Mouse (Mus musculus): ENCODE results near the gene Lrrc28.

The Lrrc28 gene

GRCm38 (mm10) chr7:67598050-67598449 is 47.0 kb downstream of the Lrrc28 start:
- in situ Hi-C loops (cut with MboI, MseI), result no loop called here

DNA sequence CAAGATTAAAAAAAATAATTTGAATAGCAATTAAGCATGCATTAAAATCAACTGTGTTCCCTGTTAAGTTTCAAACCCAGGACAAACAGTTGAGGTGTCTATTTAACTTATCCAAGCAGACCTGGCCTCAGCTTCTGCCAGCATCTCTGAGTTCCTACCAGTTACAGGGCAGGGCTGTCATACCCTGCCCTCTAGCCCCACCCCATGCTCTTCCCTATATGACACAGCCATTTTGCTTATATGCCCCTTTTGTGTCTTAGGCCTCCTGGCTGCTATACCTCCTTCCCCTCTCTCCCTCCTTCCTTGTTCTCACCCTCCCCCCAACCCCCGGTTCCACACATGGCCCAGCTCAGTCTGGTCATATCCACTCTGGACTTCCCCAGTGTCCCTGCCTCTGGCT is 48.1 kb downstream of the Lrrc28 start:
- in situ Hi-C loops (cut with MboI, MseI), result no loop called here

DNA sequence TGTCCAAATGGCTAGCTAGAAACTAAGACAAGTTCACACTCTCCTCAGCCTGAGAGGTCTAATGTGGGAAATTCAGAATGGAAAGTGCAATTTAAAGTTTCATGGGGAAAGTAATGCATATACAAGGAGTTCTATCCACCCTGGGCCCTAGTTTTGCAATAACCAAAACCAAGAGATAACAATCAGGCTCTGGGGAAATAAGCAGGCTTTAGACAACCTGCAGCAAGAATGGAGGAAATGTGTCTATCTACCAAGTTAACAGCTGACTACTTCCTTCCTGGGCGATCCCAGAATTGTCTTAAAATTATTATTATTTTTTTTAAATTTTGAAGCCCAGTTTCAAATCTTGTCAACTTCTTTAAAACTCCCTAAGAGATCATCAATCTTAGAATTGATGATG is 48.7 kb downstream of the Lrrc28 start:
- in situ Hi-C loops (cut with MboI, MseI), result no loop called here

DNA sequence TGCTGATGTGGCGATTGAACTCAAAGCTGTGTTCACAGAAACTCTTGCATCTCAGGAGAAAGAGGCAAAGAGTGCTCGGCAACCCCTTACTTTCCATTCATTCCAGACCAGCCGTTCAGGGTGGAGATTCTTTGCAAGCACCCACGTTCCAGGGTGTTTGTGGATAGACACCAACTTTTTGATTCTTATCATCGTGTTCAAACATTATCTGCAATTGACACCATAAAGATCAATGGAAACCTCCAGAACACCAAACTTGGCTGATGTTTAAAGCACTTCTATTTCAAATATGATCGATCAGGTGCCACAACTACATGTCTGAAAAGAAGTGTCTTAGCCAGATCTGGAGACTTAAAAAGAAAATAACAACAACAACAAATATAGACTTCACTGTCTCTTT is 51.2 kb downstream of the Lrrc28 start:
- in situ Hi-C loops (cut with MboI, MseI), result loop anchor here (5.0 kb wide), 1 partner anchor 428 kb away; no protein-coding TSS in a partner anchor

GRCm38 (mm10) chr7:67592670-67593069 is 52.4 kb downstream of the Lrrc28 start:
- in situ Hi-C loops (cut with MboI, MseI), result loop anchor here (5.0 kb wide), 1 partner anchor 430 kb away; no protein-coding TSS in a partner anchor

DNA sequence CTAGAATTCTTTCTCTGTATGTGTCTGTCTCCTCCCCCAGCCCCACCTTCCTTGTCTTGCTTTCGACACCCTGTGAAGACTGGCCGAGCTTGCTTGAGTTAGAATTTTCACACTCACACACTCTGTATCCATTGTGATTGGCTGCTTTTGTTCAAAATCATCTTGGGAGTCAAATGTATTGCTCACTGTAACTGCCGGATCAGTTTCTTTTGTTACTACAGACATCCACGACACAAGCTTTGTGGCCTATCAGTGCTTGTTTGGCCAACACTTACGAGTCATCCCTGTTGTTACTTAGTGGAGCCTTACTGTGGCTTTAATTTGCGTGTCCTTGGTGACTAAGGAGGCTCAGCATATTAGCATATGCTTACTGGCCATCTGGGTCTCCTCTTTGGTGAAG is 56.3 kb downstream of the Lrrc28 start:
- in situ Hi-C loops (cut with MboI, MseI), result no loop called here

DNA sequence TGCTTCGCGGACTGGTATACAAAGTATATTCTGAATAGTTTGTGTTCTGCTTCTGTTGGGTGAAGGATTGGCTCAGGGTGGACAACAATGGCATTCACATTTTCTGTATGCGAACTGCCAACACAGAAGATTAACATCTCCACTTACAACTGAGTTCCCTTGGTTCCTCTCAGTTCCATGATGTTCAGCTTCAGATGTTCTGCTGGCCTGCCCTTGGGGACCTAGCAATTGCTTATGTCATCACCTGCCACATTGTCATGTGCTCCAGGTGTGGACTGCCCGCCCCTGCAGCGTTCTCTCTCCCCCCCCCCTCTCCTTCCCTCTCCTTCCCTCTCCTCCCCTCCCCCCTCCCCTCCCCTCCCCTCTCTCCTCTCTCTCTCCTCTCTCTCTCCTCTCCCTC is 58.6 kb downstream of the Lrrc28 start:
- in situ Hi-C loops (cut with MboI, MseI), result no loop called here

GRCm38 (mm10) chr7:67583852-67584251 is 61.2 kb downstream of the Lrrc28 start:
- in situ Hi-C loops (cut with MboI, MseI), result no loop called here

DNA sequence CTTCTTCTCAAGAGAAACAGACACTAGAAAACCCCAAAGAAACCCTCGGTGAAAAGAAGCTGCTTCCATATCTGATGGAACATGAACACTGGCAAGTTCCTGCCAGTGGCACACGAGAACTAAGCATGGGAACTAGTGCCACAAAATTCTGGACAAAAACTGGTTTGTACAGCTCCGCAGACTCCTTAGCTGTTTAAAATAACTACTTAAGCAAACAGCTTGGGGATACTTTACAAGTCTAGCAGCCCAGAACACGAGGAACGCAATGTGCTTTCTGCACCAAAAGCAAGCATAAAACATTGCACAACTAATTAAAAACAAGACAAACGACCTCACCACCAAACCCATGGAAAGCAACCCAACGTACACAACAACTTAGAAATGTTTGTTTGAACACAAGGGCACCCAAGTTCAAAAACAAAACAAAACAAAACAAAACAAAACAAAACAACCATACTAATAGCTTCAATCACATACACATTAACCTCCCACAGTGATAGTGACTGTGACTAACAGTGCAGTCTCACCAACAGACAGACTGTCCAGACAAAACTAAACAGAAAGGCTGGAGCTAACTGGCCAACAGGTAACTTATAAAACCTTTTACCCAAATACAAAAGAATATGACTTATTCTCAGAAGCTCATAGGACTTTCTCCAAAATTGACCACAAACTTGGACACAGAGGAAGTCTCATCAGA is 66.1 kb downstream of the Lrrc28 start:
- in situ Hi-C loops (cut with MboI, MseI), result no loop called here

GRCm38 (mm10) chr7:67578044-67578443 is 67.0 kb downstream of the Lrrc28 start:
- in situ Hi-C loops (cut with MboI, MseI), result no loop called here

DNA sequence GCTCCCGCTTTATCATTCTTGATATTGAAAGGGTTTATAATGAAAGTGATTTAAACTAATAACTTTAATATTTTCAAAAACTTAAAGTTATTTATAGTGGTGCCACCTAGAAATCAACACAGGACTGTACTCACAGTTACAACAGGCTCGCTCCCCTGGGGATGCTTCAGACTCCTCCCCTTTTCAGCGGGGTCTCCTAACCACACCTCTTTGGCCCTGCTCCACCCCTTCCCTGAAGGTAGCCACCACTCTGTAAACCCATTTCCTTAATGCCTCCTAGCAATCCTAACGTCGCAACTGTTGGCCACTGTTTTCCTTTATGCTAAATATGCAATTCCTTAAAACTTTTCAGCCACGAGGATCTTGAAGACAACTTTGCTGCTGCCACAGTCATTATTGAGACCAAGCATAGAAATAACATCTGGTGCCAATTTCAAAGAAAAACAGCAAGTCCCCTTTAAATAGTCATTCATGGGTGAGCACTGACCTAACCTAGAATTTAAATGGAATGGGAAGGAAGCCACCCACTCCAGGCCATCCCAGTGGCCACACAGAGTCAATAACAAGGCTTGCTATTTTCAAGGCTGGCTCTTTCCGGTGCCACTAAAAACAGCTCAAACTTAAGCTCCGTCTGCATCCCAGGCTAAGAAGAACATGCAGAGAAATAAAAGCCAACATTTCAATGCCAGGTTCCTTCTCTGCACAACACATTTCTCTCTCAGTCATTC is 78.4 kb downstream of the Lrrc28 start:
- in situ Hi-C loops (cut with MboI, MseI), result no loop called here

DNA sequence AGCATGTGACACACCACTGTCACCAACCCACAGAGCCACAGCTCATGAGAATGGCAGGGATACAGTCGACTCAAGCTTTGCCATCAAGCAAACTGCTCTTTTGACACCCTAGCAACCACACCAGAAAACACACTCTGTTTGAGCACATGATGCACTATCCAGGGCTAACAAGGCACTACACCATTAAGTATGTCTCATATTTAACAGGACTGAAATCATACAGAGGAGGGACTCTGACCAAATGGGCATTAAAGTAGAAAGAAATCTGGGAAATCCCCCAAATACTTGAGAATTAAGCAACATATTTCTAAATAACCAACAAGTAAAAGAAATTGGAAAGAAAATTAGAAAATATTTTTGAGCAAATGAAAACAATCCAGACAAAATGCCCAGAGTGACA is 79.9 kb downstream of the Lrrc28 start:
- in situ Hi-C loops (cut with MboI, MseI), result no loop called here

DNA sequence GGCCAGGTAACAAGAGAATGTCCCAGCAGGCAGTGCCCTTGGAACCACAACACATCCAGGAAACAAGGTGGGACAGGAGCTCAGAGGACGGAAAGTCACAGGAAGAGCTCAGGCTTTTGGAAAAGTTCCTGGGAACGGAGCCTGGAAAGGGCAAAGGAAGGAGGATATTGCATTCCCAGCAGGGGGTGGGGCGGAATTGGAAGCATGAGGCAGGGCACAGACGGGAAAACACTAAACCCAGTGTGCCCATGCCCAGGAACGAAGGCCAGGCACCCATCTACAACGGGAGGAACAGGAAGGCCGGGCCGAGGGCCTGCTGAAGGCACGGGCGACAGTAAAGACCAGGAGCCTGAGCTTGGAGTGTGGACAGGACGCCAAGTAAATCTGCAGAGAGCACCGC is 82.9 kb downstream of the Lrrc28 start:
- in situ Hi-C loops (cut with MboI, MseI), result no loop called here

GRCm38 (mm10) chr7:67559486-67559885 is 85.6 kb downstream of the Lrrc28 start:
- in situ Hi-C loops (cut with MboI, MseI), result no loop called here

DNA sequence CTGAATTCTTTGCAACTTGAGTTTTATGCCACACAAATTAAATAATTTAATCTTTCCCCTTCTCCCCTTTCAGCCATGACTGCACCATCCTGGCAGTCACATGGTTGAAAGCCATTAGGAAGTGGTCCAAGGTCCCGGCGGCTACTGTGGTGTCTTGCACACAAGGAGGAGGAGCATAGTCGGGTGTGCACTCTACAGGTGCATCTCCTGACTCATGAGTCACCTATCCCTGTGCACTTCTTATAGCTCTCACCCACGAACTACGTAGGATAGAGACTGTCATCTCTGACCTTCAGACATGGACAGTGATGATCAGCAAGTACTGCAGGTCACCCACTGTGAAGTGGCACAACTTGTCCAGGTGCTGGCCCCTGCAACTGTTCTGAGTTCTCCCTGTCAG is 86.8 kb downstream of the Lrrc28 start:
- in situ Hi-C loops (cut with MboI, MseI), result no loop called here

DNA sequence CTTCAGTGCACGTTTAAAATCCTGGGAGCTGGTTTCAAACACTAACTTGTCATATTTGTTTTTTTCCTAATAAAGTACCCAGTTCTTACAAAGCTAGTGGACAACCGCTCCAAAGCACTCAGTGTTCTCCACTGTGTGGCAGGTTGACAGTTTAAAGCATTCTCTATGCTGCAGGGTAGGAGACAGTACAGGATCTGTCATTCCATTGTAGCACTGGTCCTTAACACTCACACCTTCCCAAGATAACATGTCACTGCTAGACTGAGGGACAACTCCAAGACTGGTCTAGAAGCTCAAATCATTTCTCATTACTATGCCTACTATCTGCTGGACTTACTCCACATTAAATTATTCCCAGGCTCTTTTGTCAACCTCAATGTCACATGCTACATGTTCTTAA is 90.2 kb downstream of the Lrrc28 start:
- in situ Hi-C loops (cut with MboI, MseI), result no loop called here

DNA sequence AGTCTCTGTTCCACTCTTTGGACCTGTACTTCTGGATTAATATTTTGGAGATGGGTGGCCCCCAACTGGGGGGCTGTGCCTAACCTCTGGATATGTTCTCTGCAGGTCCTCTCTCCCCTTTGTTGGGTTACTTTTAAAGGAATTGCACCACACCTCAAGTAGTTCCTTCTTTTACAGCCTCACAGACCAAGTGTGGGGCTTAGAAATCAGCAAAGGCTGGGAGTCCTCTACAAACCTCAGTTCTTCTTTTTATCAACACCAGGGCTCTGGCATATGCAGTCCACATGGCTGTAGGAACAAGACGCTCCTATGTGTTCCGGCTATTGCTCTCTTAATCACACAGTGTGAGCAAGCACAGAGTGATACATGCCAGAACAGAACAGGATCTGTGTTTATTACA is 93.8 kb downstream of the Lrrc28 start:
- in situ Hi-C loops (cut with MboI, MseI), result no loop called here

DNA sequence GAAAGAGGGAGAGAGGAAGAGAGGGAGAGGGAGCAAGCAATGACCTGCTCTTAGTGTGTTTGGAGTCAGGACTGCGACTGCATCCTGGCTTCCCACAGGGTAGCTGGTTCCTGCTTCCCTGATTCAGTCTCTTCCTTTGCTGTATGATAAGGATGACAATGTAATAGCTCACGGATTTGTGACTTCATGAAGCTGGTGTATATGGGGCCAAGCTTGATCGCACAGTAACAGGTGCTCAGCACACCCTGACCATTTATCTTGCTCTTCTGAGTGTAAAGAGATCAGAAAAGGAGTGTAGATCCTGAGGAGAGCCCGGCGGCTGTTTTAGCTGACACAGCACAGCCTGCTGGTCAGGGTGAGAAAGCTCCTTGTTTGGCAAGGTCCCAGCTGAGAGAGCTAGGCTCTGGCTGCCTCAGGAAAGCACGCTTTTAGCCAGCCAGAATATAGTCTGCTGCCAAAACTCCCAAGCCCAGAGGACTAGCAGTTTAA is 96.0 kb downstream of the Lrrc28 start:
- in situ Hi-C loops (cut with MboI, MseI), result no loop called here

- in situ Hi-C loops (cut with MboI, MseI), result no loop called here
These were observed 96.4 kb downstream of the Lrrc28 start for GRCm38 (mm10) chr7:67548599-67549041.

GRCm38 (mm10) chr7:67546282-67546681 is 98.8 kb downstream of the Lrrc28 start:
- in situ Hi-C loops (cut with MboI, MseI), result no loop called here

DNA sequence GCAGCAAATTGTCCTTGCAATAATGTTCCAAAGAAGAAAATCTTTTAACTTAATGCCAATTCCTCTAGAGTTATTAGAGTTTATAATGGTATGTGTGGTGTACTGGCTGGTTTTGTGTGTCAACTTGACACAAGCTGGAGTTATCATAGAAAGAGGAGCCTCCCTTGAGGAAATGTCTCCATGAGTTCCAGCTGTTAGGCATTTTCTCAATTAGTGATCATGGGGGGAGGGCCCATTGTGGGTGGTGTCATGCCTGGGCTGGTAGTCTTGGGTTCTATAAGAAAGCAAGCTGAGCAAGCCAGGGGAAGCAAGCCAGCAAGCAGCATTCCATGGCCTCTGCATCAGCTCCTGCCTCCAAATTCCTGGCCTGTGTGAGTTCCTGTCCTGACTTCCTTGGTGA is 100.5 kb downstream of the Lrrc28 start:
- in situ Hi-C loops (cut with MboI, MseI), result no loop called here

DNA sequence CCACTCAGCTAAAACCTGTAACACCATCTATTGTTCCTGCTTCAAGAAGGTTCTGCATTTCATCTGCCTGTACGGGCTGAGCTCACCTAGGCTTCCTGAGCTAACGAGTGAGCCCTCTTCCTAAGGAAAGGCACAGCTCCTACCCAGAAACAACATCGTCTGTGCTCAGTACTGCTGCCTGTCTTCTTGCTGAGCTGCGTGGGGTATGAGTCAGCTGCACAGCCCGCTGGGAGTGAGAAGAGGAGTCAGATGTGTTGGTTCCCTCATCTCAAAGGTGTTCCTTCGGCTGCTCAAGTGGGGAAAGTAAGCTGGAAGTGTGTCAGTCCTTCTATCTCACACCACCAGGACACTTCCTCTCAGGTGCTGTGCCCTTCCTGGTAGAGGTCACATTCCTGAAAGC is 101.4 kb downstream of the Lrrc28 start:
- in situ Hi-C loops (cut with MboI, MseI), result no loop called here
